19 mouse cellular contexts compared by ENCODE assay signal in the genomic region with DNA sequence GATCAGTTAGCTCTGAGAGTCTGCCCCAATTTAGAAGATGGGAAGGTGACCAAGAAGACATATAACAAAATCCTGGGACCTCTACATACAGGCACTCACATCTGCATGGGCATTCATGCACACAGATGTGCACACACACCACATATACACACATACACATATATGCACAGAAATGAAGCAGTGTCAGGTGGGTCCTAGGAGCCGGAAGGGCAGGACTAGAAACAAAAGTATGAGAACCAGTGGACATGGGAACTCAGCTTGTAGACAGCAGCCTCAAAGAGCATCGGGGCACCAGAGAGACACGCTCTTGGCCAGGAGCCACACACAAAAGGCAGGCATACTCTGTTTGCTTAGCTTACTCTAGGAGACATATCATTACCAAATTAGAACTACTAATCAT.
"Had no signal": no experiment of that assay in that cellular context is flagged by ENCODE, and none has a peak within 500 bp of the region (broad histone marks: within the 10 kb centered on the region; RNA-seq: fewer than 3 reads in every experiment).

No protein-coding gene starts in this region.

- DNase-seq: kidney, adult 18-20 months; kidney, adult 9 months; kidney, postnatal 14 days; layer of hippocampus, adult 9-11 months; liver, embryonic 13.5 days; lung, postnatal 10 days; lung, postnatal 4 days; midbrain, embryonic 14.5 days; right cerebral cortex, adult 18-20 months; right cerebral cortex, postnatal 14 days; right cerebral cortex, postnatal 4 days; thymus, adult 2 months; thymus, postnatal 14 days; thymus, postnatal 4 days had no signal

- H3K27ac ChIP-seq: layer of hippocampus, adult 2 months; left cerebral cortex, adult 2 months; liver, embryonic 13.5 days; lung, embryonic 15.5 days; stomach, postnatal 0 days had no signal

- H3K27me3 ChIP-seq: liver, embryonic 13.5 days; lung, embryonic 15.5 days had no signal

- H3K4me3 ChIP-seq: layer of hippocampus, adult 2 months; left cerebral cortex, adult 2 months; liver, embryonic 13.5 days; lung, embryonic 15.5 days had no signal

- H3K9me3 ChIP-seq: liver, embryonic 13.5 days; lung, embryonic 15.5 days had no signal

- H3K36me3 ChIP-seq: liver, embryonic 13.5 days; lung, embryonic 15.5 days had no signal

- H3K4me1 ChIP-seq: liver, embryonic 13.5 days; lung, embryonic 15.5 days had no signal

- H3K4me2 ChIP-seq: liver, embryonic 13.5 days; lung, embryonic 15.5 days; midbrain, embryonic 11.5 days had no signal

- H3K9ac ChIP-seq: liver, embryonic 13.5 days; lung, embryonic 15.5 days had no signal
